Mouse (Mus musculus) MEL (cell line): Measurements from ENCODE around the gene Dus1l.

ENCODE experiments used
- CHD2 ChIP-seq: IDR thresholded peaks from 2 replicates; pipeline ENCODE4 v1.6.1; 2011; ENCODE audit warnings: low read length, improper control_type of control experiment
- CTCF ChIP-seq, 3 experiments: IDR thresholded peaks in 2 of 3; conservative IDR thresholded peaks in 1 of 3; 2 replicates each; pipeline ENCODE4 v1.5.1; 2011 to 2012; ENCODE audit warnings: low read length in 3 of 3, low read depth in 2 of 3, mild to moderate bottlenecking in 2 of 3, improper control_type of control experiment in 1 of 3, inconsistent platforms in 1 of 3, mixed read lengths in 1 of 3, moderate library complexity in 1 of 3; ENCODE audit not compliant: control insufficient read depth in 1 of 3, insufficient read depth in 1 of 3, poor library complexity in 1 of 3, severe bottlenecking in 1 of 3
- GABPA ChIP-seq: IDR thresholded peaks from 2 replicates; pipeline ENCODE4 v1.6.1; 2012; ENCODE audit warnings: low read depth, mild to moderate bottlenecking, inconsistent platforms, low read length, improper control_type of control experiment, moderate library complexity
- GATA1 ChIP-seq: IDR thresholded peaks from 2 replicates; pipeline ENCODE4 v1.6.1; 2011; ENCODE audit warnings: low read depth, low read length, improper control_type of control experiment
- MAFK ChIP-seq: IDR thresholded peaks from 2 replicates; pipeline ENCODE4 v1.6.1; 2011; ENCODE audit warnings: low read depth, mild to moderate bottlenecking, low read length, improper control_type of control experiment, borderline replicate concordance
- MAX ChIP-seq: IDR thresholded peaks from 2 replicates; pipeline ENCODE4 v1.6.1; 2011; ENCODE audit warnings: low read length, improper control_type of control experiment
- POLR2A ChIP-seq, 2 experiments: IDR thresholded peaks; 2 replicates each; pipeline ENCODE4 v1.6.1; 2011 to 2012; ENCODE audit warnings: low read length in 2 of 2, mild to moderate bottlenecking in 2 of 2, control low read depth in 1 of 2, improper control_type of control experiment in 1 of 2, low read depth in 1 of 2, moderate library complexity in 1 of 2; ENCODE audit not compliant: control insufficient read depth in 1 of 2, insufficient read depth in 1 of 2, poor library complexity in 1 of 2
- SMC3 ChIP-seq: IDR thresholded peaks from 2 replicates; pipeline ENCODE4 v1.6.1; 2011; ENCODE audit warnings: low read depth, low read length, improper control_type of control experiment
- TAL1 ChIP-seq: IDR thresholded peaks from 2 replicates; pipeline ENCODE4 v1.6.1; 2012; ENCODE audit warnings: mild to moderate bottlenecking, inconsistent platforms, low read length, moderate library complexity, mixed read lengths

DNA sequence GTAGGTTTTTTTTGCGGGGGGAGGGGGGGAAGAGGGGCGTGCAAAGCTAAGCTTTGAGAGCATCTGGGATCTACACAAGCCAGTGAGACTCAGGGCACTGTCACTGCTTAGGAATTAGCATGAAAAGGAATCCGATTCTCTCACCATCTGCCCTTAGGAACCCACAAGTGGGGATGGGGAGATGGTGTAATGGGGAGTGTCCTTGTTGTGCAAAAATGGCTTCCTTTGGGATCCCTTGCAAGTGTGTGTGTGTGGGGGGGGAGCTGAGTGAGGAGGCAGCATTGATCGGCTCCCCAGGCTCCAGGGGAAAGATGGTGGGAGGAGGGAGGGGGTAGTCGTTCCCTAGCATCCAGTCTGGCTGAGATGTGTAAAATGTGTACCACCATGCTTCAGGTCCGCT, 19.1 kb downstream of the Dus1l start:
- TF ChIP-seq TAL1 (no peak), MAFK (no peak), GATA1 (no peak), POLR2A (IDR thresholded peaks at IDR 0.05; ENCODE audit: control insufficient read depth in 1 of 2, insufficient read depth in 1 of 2, low read depth in 1 of 2, low read length in 2 of 2, poor library complexity in 1 of 2) (no peak), MAX (no peak), GABPA (no peak), CTCF (IDR thresholded peaks at IDR 0.05 in 2 of 3, conservative IDR thresholded peaks at IDR 0.05 in 1 of 3; ENCODE audit: control insufficient read depth in 1 of 3, insufficient read depth in 1 of 3, low read depth in 2 of 3, low read length in 3 of 3, poor library complexity in 1 of 3, severe bottlenecking in 1 of 3) (no peak), SMC3 (no peak), CHD2 (no peak)
